In the genomic region with DNA sequence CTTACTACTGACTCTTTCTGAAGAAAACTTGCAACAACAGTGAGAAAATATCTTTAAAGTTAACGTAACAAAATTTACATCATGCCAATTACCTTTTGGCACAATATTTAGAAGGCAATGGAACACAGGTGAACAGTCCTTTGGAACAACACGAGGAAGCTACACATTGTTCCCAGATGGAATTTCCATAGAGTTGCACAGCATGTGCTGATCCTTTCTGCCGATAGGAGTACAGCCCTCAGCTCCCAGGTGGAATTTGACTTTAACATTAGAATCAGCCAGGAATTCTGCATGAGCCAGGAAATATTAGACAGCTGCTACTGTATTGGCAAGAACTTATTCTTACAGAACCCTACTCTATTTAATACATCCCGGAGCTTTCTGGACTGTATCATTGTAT, we compare ENCODE assay signal across 15 mouse cellular contexts.
"Had no signal": no experiment of that assay in that cellular context is flagged by ENCODE, and none has a peak within 500 bp of the region (broad histone marks: within the 10 kb centered on the region; RNA-seq: fewer than 3 reads in every experiment).

No protein-coding gene starts in this region.

- H3K4me1 ChIP-seq: neural tube, embryonic 15.5 days; stomach, embryonic 15.5 days had no signal

- H3K4me2 ChIP-seq: neural tube, embryonic 15.5 days; stomach, embryonic 15.5 days had no signal

- H3K9ac ChIP-seq: neural tube, embryonic 15.5 days; stomach, embryonic 15.5 days had no signal

- H3K4me3 ChIP-seq: neural tube, embryonic 15.5 days; stomach, embryonic 15.5 days had no signal

- H3K27ac ChIP-seq: neural tube, embryonic 15.5 days; stomach, embryonic 15.5 days; stomach, postnatal 0 days had no signal

- H3K9me3 ChIP-seq: neural tube, embryonic 15.5 days; stomach, embryonic 15.5 days had no signal

- H3K36me3 ChIP-seq: neural tube, embryonic 15.5 days; stomach, embryonic 15.5 days had no signal

- H3K27me3 ChIP-seq: neural tube, embryonic 15.5 days; stomach, embryonic 15.5 days had no signal

- DNase-seq: retina, postnatal 1 day; right cerebral cortex, adult 18-20 months; right cerebral cortex, postnatal 14 days; right cerebral cortex, postnatal 25 days; right cerebral cortex, postnatal 4 days; spleen, adult 18-20 months; thymus, adult 18-20 months; thymus, adult 2 months; thymus, postnatal 14 days; thymus, postnatal 25 days; thymus, postnatal 36 days; thymus, postnatal 4 days had no signal
